Comparison of ENCODE assay signal across 24 mouse cellular contexts in genomic region chr10:62592496-62592895, GRCm38 (mm10). TPM values are rescaled to one million over a fixed set of nuclear protein-coding genes. Genes with fewer than 3 reads are reported as not detected.
DNase-seq lines count a peak whose midpoint lies in the region; ATAC-seq and TF ChIP-seq lines count a peak whose summit lies in the region.
"Had no signal": no experiment of that assay in that cellular context is flagged by ENCODE, and none has a peak within 500 bp of the region (broad histone marks: within the 10 kb centered on the region; RNA-seq: fewer than 3 reads in every experiment).

No protein-coding gene starts in this region.

- DNase-seq in cerebellum, postnatal 10 days = peak; percentile 28
- no peak for DNase-seq in cerebellum, adult 11 months
- DNase-seq in forebrain, postnatal 0 days = peak; percentile 14
- DNase-seq in limb, embryonic 14.5 days (ENCODE audit: low spot score) = no peak
- no peak for DNase-seq in limb, embryonic 10.5 days (ENCODE audit: low spot score)
- DNase-seq: adrenal gland, postnatal 10 days; adrenal gland, postnatal 36 days; cerebellum, adult 11-12 months; cerebellum, adult 8-10 months; cerebellum, postnatal 14 days; gastrocnemius, postnatal 10 days; gastrocnemius, postnatal 36 days; heart, postnatal 10 days; heart, postnatal 36 days had no signal

- H3K4me2 ChIP-seq in forebrain, postnatal 0 days (ENCODE audit: low read depth) = no peak overlapping the region
- no peak overlapping the region for H3K4me2 ChIP-seq in forebrain, embryonic 15.5 days (replicated peaks)
- no peak overlapping the region for H3K4me2 ChIP-seq in limb, embryonic 14.5 days (replicated peaks; ENCODE audit: low read depth, low read length, severe bottlenecking)
- H3K4me2 ChIP-seq in midbrain, embryonic 13.5 days (replicated peaks) = no peak overlapping the region
- H3K4me2 ChIP-seq: heart, embryonic 12.5 days; heart, embryonic 15.5 days; hindbrain, embryonic 13.5 days; intestine, embryonic 15.5 days had no signal

- no peaks in the 10 kb centered on the region for H3K4me1 ChIP-seq in forebrain, postnatal 0 days (ENCODE audit: insufficient read depth)
- H3K4me1 ChIP-seq in forebrain, embryonic 15.5 days = no peaks in the 10 kb centered on the region
- no peaks in the 10 kb centered on the region for H3K4me1 ChIP-seq in limb, embryonic 14.5 days (ENCODE audit: control insufficient read depth, insufficient read depth, low read length)
- no peaks in the 10 kb centered on the region for H3K4me1 ChIP-seq in limb, embryonic 10.5 days
- peaks cover 4% of the 10 kb centered on the region; the same call in 1 of the 2 replicates for H3K4me1 ChIP-seq in midbrain, embryonic 13.5 days (replicated peaks)
- H3K4me1 ChIP-seq: forebrain, embryonic 10.5 days; hindbrain, embryonic 10.5 days; intestine, embryonic 15.5 days had no signal

- H3K9ac ChIP-seq in forebrain, postnatal 0 days = no peak overlapping the region
- no peak overlapping the region for H3K9ac ChIP-seq in forebrain, embryonic 15.5 days (replicated peaks)
- H3K9ac ChIP-seq in limb, embryonic 14.5 days (ENCODE audit: low read depth, low read length, severe bottlenecking) = peak overlapping the region; percentile 16; the same call in 1 of the 2 replicates
- no peak overlapping the region for H3K9ac ChIP-seq in midbrain, embryonic 13.5 days (replicated peaks)
- H3K9ac ChIP-seq: heart, embryonic 12.5 days; heart, embryonic 15.5 days; hindbrain, embryonic 13.5 days; intestine, embryonic 15.5 days had no signal

- H3K4me3 ChIP-seq in forebrain, postnatal 0 days (ENCODE audit: low read depth, low read length) = no peak overlapping the region
- H3K4me3 ChIP-seq in forebrain, embryonic 15.5 days = no peak overlapping the region
- no peak overlapping the region for H3K4me3 ChIP-seq in limb, embryonic 14.5 days (replicated peaks; ENCODE audit: low read length)
- no peak overlapping the region for H3K4me3 ChIP-seq in limb, embryonic 10.5 days
- no peak overlapping the region for H3K4me3 ChIP-seq in midbrain, embryonic 13.5 days (replicated peaks)
- H3K4me3 ChIP-seq: forebrain, embryonic 10.5 days; heart, embryonic 12.5 days; heart, embryonic 15.5 days; hindbrain, embryonic 10.5 days; hindbrain, embryonic 13.5 days; intestine, embryonic 15.5 days had no signal

- no peaks in the 10 kb centered on the region for H3K27me3 ChIP-seq in forebrain, postnatal 0 days (ENCODE audit: insufficient read depth, low read length)
- H3K27me3 ChIP-seq in forebrain, embryonic 15.5 days = no peaks in the 10 kb centered on the region
- no peaks in the 10 kb centered on the region for H3K27me3 ChIP-seq in limb, embryonic 14.5 days (ENCODE audit: control insufficient read depth, insufficient read depth, low read length)
- no peaks in the 10 kb centered on the region for H3K27me3 ChIP-seq in limb, embryonic 10.5 days (ENCODE audit: low read depth, poor library complexity, severe bottlenecking)
- no peaks in the 10 kb centered on the region for H3K27me3 ChIP-seq in midbrain, embryonic 13.5 days
- H3K27me3 ChIP-seq: heart, embryonic 12.5 days; heart, embryonic 15.5 days; hindbrain, embryonic 13.5 days; intestine, embryonic 15.5 days; Patski had no signal

- no peak for ATAC-seq in forebrain, postnatal 0 days
- ATAC-seq in forebrain, embryonic 15.5 days (replicated peaks) = no peak
- ATAC-seq in limb, embryonic 14.5 days (ENCODE audit: low FRiP score, low read depth) = no peak
- ATAC-seq in midbrain, embryonic 13.5 days = no peak
- ATAC-seq: hindbrain, embryonic 16.5 days; intestine, embryonic 15.5 days; Patski had no signal

- no peaks in the 10 kb centered on the region for H3K9me3 ChIP-seq in forebrain, postnatal 0 days (ENCODE audit: low read length)
- H3K9me3 ChIP-seq in forebrain, embryonic 15.5 days = no peaks in the 10 kb centered on the region
- no peaks in the 10 kb centered on the region for H3K9me3 ChIP-seq in limb, embryonic 14.5 days (ENCODE audit: control insufficient read depth, low read length)
- no peaks in the 10 kb centered on the region for H3K9me3 ChIP-seq in limb, embryonic 10.5 days (replicated peaks)
- no peaks in the 10 kb centered on the region for H3K9me3 ChIP-seq in midbrain, embryonic 13.5 days
- H3K9me3 ChIP-seq: forebrain, embryonic 10.5 days; heart, embryonic 12.5 days; heart, embryonic 15.5 days; hindbrain, embryonic 10.5 days; hindbrain, embryonic 13.5 days; intestine, embryonic 15.5 days had no signal

- no peak for TF ChIP-seq CTCF in forebrain, postnatal 0 days (IDR thresholded peaks at IDR 0.05; ENCODE audit: low read depth)

- WGBS in forebrain, postnatal 0 days = 62% methylated on average over 7 of the region's 7 CpGs
- WGBS in forebrain, embryonic 15.5 days = 70% methylated on average over 7 of the region's 7 CpGs
- WGBS in limb, embryonic 14.5 days = 87% methylated on average over 7 of the region's 7 CpGs
- 92% methylated on average over 7 of the region's 7 CpGs for WGBS in limb, embryonic 10.5 days
- WGBS in midbrain, embryonic 13.5 days = 86% methylated on average over 7 of the region's 7 CpGs

- no peak for TF ChIP-seq POLR2A in limb, embryonic 14.5 days (IDR thresholded peaks at IDR 0.05; ENCODE audit: borderline replicate concordance, extremely low read depth, insufficient read depth, insufficient read length)

- peaks cover 84% of the 10 kb centered on the region for H3K36me3 ChIP-seq in forebrain, postnatal 0 days (ENCODE audit: insufficient read depth)
- peaks cover 73% of the 10 kb centered on the region for H3K36me3 ChIP-seq in forebrain, embryonic 15.5 days
- peaks cover 74% of the 10 kb centered on the region for H3K36me3 ChIP-seq in limb, embryonic 14.5 days (ENCODE audit: control insufficient read depth, insufficient read depth, low read length)
- peaks cover 97% of the 10 kb centered on the region for H3K36me3 ChIP-seq in limb, embryonic 10.5 days
- H3K36me3 ChIP-seq in midbrain, embryonic 13.5 days = peaks cover 80% of the 10 kb centered on the region

- no peak overlapping the region for H3K27ac ChIP-seq in forebrain, postnatal 0 days (ENCODE audit: low read depth, low read length)
- H3K27ac ChIP-seq in forebrain, embryonic 15.5 days (replicated peaks) = no peak overlapping the region
- H3K27ac ChIP-seq in limb, embryonic 14.5 days (replicated peaks; ENCODE audit: low read depth, low read length) = no peak overlapping the region
- H3K27ac ChIP-seq in limb, embryonic 10.5 days = no peak overlapping the region
- no peak overlapping the region for H3K27ac ChIP-seq in midbrain, embryonic 13.5 days
- H3K27ac ChIP-seq: forebrain, embryonic 10.5 days; heart, embryonic 15.5 days; hindbrain, embryonic 10.5 days; hindbrain, embryonic 13.5 days; intestine, embryonic 15.5 days had no signal

RNA-seq across cellular contexts. Expression of gene Ddx21, which starts 9.6 kb away (rescaled TPM):
- 24.2 and 30.7 TPM in 2 replicates for total RNA-seq in forebrain, postnatal 0 days (2014; rRNA removed)
- 10.4 and 11.1 TPM in 2 replicates for polyA plus RNA-seq in forebrain, postnatal 0 days (2015; fragmentation: Nextera tagmentation; extraction: Ambion mirVana)
- 19.0 and 21.6 TPM in 2 replicates for polyA plus RNA-seq in forebrain, embryonic 15.5 days (2015; fragmentation: Nextera tagmentation; extraction: Ambion mirVana)
- polyA plus RNA-seq in limb, embryonic 14.5 days (2012; rRNA removed) = 35.3 and 43.5 TPM in 2 replicates
- polyA plus RNA-seq in limb, embryonic 14.5 days (2014; fragmentation: Nextera tagmentation; extraction: Ambion mirVana) = 26.0 and 26.8 TPM in 2 replicates
- 33.3 and 42.1 TPM in 2 replicates for polyA plus RNA-seq in limb, embryonic 10.5 days (2016; fragmentation: Nextera tagmentation; extraction: Ambion mirVana)
- 18.2 and 20.0 TPM in 2 replicates for polyA plus RNA-seq in midbrain, embryonic 13.5 days (2015; fragmentation: Nextera tagmentation; extraction: Ambion mirVana)

RNA-seq across cellular contexts. Expression of gene Kif1bp, which starts 14.2 kb away (rescaled TPM):
- total RNA-seq in forebrain, postnatal 0 days (2014; rRNA removed) = 95.5 and 100 TPM in 2 replicates
- 67.8 and 78.9 TPM in 2 replicates for polyA plus RNA-seq in forebrain, postnatal 0 days (2015; fragmentation: Nextera tagmentation; extraction: Ambion mirVana)
- 69.3 and 76.0 TPM in 2 replicates for polyA plus RNA-seq in forebrain, embryonic 15.5 days (2015; fragmentation: Nextera tagmentation; extraction: Ambion mirVana)
- polyA plus RNA-seq in limb, embryonic 14.5 days (2012; rRNA removed) = 35.1 and 36.1 TPM in 2 replicates
- 44.6 and 46.1 TPM in 2 replicates for polyA plus RNA-seq in limb, embryonic 14.5 days (2014; fragmentation: Nextera tagmentation; extraction: Ambion mirVana)
- 31.3 and 40.2 TPM in 2 replicates for polyA plus RNA-seq in limb, embryonic 10.5 days (2016; fragmentation: Nextera tagmentation; extraction: Ambion mirVana)
- polyA plus RNA-seq in midbrain, embryonic 13.5 days (2015; fragmentation: Nextera tagmentation; extraction: Ambion mirVana) = 62.1 and 69.1 TPM in 2 replicates

RNA-seq across cellular contexts. Expression of gene Ddx50, which starts 58.5 kb away (rescaled TPM):
- total RNA-seq in forebrain, postnatal 0 days (2014; rRNA removed) = 77.4 and 91.0 TPM in 2 replicates
- 73.1 and 74.5 TPM in 2 replicates for polyA plus RNA-seq in forebrain, postnatal 0 days (2015; fragmentation: Nextera tagmentation; extraction: Ambion mirVana)
- polyA plus RNA-seq in forebrain, embryonic 15.5 days (2015; fragmentation: Nextera tagmentation; extraction: Ambion mirVana) = 107 and 108 TPM in 2 replicates
- 83.4 and 120 TPM in 2 replicates for polyA plus RNA-seq in limb, embryonic 14.5 days (2012; rRNA removed)
- polyA plus RNA-seq in limb, embryonic 14.5 days (2014; fragmentation: Nextera tagmentation; extraction: Ambion mirVana) = 165 and 176 TPM in 2 replicates
- polyA plus RNA-seq in limb, embryonic 10.5 days (2016; fragmentation: Nextera tagmentation; extraction: Ambion mirVana) = 113 and 130 TPM in 2 replicates
- 102 and 110 TPM in 2 replicates for polyA plus RNA-seq in midbrain, embryonic 13.5 days (2015; fragmentation: Nextera tagmentation; extraction: Ambion mirVana)

Comparison
In these comparisons a context has a peak if more than half of its experiments do, and no peak if none do; other contexts are left out.
1. DNase-seq: peak in cerebellum, postnatal 10 days (2 of 2) and forebrain, postnatal 0 days (single experiment); none in cerebellum, adult 11 months (single experiment), limb, embryonic 14.5 days (single experiment) and limb, embryonic 10.5 days (single experiment).